Mouse (Mus musculus): ENCODE data around the gene Mitf.

DNA sequence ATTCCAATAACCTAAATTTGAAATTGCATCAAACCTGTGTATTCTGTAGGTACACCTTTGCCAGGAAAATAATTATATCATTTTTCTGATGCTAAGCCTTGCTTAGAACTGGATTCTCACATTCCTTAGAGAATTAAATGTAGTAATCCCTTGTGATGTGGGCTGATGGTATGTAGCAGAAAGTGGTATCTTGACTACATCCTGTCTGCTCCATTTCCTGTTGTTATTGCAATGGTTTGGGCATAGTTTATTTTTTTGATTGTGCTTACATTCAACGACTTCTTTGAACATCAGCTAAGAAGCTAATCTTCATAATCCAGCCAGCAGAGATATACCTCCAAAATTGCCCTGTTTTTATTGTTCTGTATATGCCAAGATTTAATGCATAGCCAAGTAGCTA lies 217.0 kb downstream of the Mitf start:
- TF ChIP-seq CTCF (conservative IDR thresholded peaks at IDR 0.05; ENCODE audit: low read length), result no peak
- TF ChIP-seq NANOG (IDR thresholded peaks at IDR 0.05; ENCODE audit: borderline replicate concordance, low read length), result no peak

All from E14TG2a.4 (cell line).